Mouse (Mus musculus) erythroblast, embryonic 14.5 days (primary cell): Measurements from ENCODE around the gene Tmtc4.

Experiments used
- GATA1 ChIP-seq: IDR thresholded peaks from 2 replicates; pipeline ENCODE4 v1.6.1; 2012; ENCODE audit warnings: low read length, inconsistent platforms, mixed read lengths
- TAL1 ChIP-seq: IDR thresholded peaks from 3 replicates; pipeline ENCODE4 v1.6.1; 2012; ENCODE audit warnings: low read length, inconsistent platforms, mixed read lengths

DNA sequence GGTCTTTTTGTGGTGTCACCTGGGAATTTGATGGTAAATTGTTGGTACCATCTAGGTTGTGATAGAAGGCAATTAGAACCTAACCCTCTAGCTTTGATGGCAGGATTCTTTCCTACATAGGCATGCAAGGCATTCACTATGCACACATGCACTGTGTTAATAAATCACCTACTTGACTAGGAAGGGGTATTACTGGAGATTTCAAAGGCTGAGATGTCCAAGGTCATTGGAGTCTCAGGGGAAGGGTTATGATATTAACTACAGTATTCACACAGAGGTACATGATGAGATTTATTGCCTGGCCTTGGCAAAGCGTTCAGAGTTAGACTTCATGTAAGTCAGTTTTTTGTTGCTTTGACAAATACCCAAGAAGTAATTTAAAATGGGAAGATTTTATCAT lies 48.6 kb upstream of the Tmtc4 start:
- TF ChIP-seq TAL1 = no peak
- no peak for TF ChIP-seq GATA1
